Comparison of ENCODE assay signal across 1 mouse cellular context in the genomic region with DNA sequence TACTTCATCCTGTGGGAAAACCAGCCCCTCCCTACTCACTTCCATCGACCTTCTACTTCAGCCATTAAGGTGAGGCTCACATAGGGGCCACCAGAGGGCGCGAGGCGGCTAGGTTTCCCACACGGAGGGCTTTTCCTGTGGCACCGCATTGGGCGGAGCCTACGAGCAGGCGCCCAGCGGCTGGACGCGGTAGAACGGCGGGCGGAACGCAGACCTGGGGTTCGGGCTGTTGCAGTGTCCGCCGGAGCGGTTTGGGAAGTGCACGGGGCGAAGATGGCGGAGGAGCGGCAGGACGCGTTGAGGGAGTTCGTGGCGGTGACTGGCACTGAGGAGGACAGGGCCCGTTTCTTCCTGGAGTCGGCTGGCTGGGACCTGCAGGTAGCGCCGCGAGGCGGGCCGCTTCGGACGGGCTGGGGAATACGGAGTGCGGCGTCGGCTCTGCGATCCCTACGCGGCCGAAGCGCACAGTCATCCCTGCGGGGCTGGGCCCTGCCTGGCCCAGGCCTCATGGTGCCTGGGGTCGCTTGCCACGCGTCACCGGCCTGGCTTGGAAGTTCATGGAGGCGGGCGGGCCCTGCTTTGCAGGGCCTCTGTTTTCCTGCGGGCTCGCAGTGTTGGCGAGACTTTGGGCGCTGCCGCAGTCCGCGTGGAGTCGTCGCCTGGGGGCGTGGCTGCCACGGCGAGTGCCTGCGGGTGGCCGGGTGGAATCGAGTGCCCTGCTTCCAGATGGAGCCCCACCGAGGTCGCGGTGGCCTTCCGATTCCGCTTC.
TF ChIP-seq lines count a peak whose summit lies in the region.

A gene (plus strand): TSS at position 148 of the 769 bp plus-strand sequence.

TF ChIP-seq in CH12.LX, 34 proteins besides CTCF, POLR2A, EP300 and RAD21 (continued from another document):
- TF ChIP-seq ELF1 (IDR thresholded peaks at IDR 0.05; ENCODE audit: low read depth, low read length) (peak; percentile 74), MAX (IDR thresholded peaks at IDR 0.05; ENCODE audit: low read length) (peak; percentile 27; the same call in 1 of the 2 replicates), RCOR1 (conservative IDR thresholded peaks at IDR 0.05; ENCODE audit: low read depth, low read length) (no peak), NELFE (IDR thresholded peaks at IDR 0.05; ENCODE audit: low read depth, low read length) (peak; percentile 82), MEF2A (IDR thresholded peaks at IDR 0.05; ENCODE audit: borderline replicate concordance, low read depth, low read length) (peak; percentile 64; the same call in 1 of the 2 replicates), KAT2A (IDR thresholded peaks at IDR 0.05; ENCODE audit: insufficient replicate concordance, low read length) (peak; percentile 75; the same call in 1 of the 2 replicates), TBP (conservative IDR thresholded peaks at IDR 0.05; ENCODE audit: low read depth, low read length) (0 out of 2 replicates have a peak, but pooled peaks have one; percentile 70), HCFC1 (IDR thresholded peaks at IDR 0.05; ENCODE audit: low read depth, low read length) (peak; percentile 88), MXI1 (IDR thresholded peaks at IDR 0.05; ENCODE audit: low read depth, low read length) (peak; percentile 81), CHD1 (IDR thresholded peaks at IDR 0.05; ENCODE audit: low read depth, low read length) (no peak), BHLHE40 (IDR thresholded peaks at IDR 0.05; ENCODE audit: low read depth, low read length) (no peak), NRF1 (IDR thresholded peaks at IDR 0.05; ENCODE audit: low read depth, low read length) (peak; percentile 64), SMC3 (IDR thresholded peaks at IDR 0.05; ENCODE audit: low read depth, low read length) (peak; percentile 92), JUN (IDR thresholded peaks at IDR 0.05; ENCODE audit: insufficient read depth, low read depth, low read length) (no peak), ZKSCAN1 (IDR thresholded peaks at IDR 0.05; ENCODE audit: borderline replicate concordance, low read depth, low read length) (no peak), USF2 (conservative IDR thresholded peaks at IDR 0.05; ENCODE audit: low read depth, low read length) (no peak), CHD2 (IDR thresholded peaks at IDR 0.05; ENCODE audit: low read length) (no peak), ZNF384 (IDR thresholded peaks at IDR 0.05; ENCODE audit: low read depth, low read length) (no peak), JUND (conservative IDR thresholded peaks at IDR 0.05; ENCODE audit: low read depth, low read length) (no peak), MAZ (IDR thresholded peaks at IDR 0.05; ENCODE audit: low read depth, low read length) (no peak), GABPA (IDR thresholded peaks at IDR 0.05; ENCODE audit: insufficient replicate concordance, low read depth, low read length) (no peak; the same call in 1 of the 2 replicates), ZMIZ1 (IDR thresholded peaks at IDR 0.05; ENCODE audit: low read depth, low read length) (peak; percentile 76)
TF ChIP-seq in CH12.LX: peak in this region for 16.
